Mouse (Mus musculus) C2C12 (cell line): ENCODE measurements at regions not wholly inside any gene's neighbourhood (a gene's known extent, or its start where the extent isn't known, plus 50 kb on each side); places are given as distances from the start of the nearest gene placed in this dataset.
"Not testable (repeated sequence)": the region's sequence is repeated elsewhere in the genome, so short reads cannot be mapped to it uniquely, and the experiment has no call there.

ENCODE experiments used
- H3K27me3 ChIP-seq: one replicate; pipeline ENCODE4 v1.6.1; 2011; ENCODE audit not compliant: control insufficient read depth, insufficient read depth, insufficient read length
- H3K36me3 ChIP-seq: one replicate; pipeline ENCODE4 v1.6.1; 2011; ENCODE audit not compliant: control insufficient read depth, insufficient read depth
- H3K4me3 ChIP-seq: one replicate; pipeline ENCODE4 v1.5.1; 2011; ENCODE audit warnings: mild to moderate bottlenecking, control low read depth; ENCODE audit not compliant: poor library complexity, insufficient read depth, severe bottlenecking
- H3K79me2 ChIP-seq: one replicate; pipeline ENCODE4 v1.6.1; 2011; ENCODE audit not compliant: control insufficient read depth, insufficient read depth
- H3K79me3 ChIP-seq: one replicate; pipeline ENCODE4 v1.6.1; 2011; ENCODE audit warnings: low read depth, control low read depth
- H3ac ChIP-seq: one replicate; pipeline ENCODE3; 2011; ENCODE audit warnings: low read depth; ENCODE audit not compliant: control insufficient read depth, insufficient read length
- CEBPB ChIP-seq: IDR thresholded peaks from one replicate; pipeline ENCODE4 v1.6.1; 2011; ENCODE audit warnings: low read depth, mild to moderate bottlenecking, control low read depth, moderate library complexity
- CTCF ChIP-seq: IDR thresholded peaks from one replicate; pipeline ENCODE4 v1.5.1; 2011; ENCODE audit not compliant: control insufficient read depth, insufficient read depth, insufficient read length
- FOSL1 ChIP-seq: IDR thresholded peaks from one replicate; pipeline ENCODE4 v1.8.0; 2011; ENCODE audit warnings: mild to moderate bottlenecking, low read length; ENCODE audit not compliant: poor library complexity, insufficient read depth, severe bottlenecking
- MAX ChIP-seq: IDR thresholded peaks from one replicate; pipeline ENCODE4 v1.6.1; 2011; ENCODE audit warnings: mild to moderate bottlenecking, control low read depth
- MYOD1 ChIP-seq: IDR thresholded peaks from one replicate; pipeline ENCODE4 v1.6.1; 2011; ENCODE audit warnings: low read depth; ENCODE audit not compliant: control insufficient read depth, insufficient read length
- MYOG ChIP-seq: IDR thresholded peaks from one replicate; pipeline ENCODE4 v1.6.1; 2011; ENCODE audit not compliant: control insufficient read depth, insufficient read length; ENCODE audit errors: extremely low read depth
- USF1 ChIP-seq: IDR thresholded peaks from one replicate; pipeline ENCODE4 v1.6.1; 2011; ENCODE audit warnings: low read depth, mild to moderate bottlenecking, control low read depth, moderate library complexity

GRCm38 (mm10) chr3:6984918-6985317, 364.7 kb upstream of the 1700008P02Rik start:
- TF ChIP-seq CTCF = no peak
- no peak for TF ChIP-seq MYOD1
- TF ChIP-seq FOSL1 = no peak
- TF ChIP-seq CEBPB = no peak
- no peak for TF ChIP-seq MYOG
- TF ChIP-seq MAX = no peak
- TF ChIP-seq USF1 = no peak
- Histone ChIP-seq H3ac (no peak overlapping the region), H3K4me3 (no peak overlapping the region), H3K79me2 (no peaks in the 10 kb centered on the region), H3K27me3 (no peaks in the 10 kb centered on the region), H3K79me3 (no peaks in the 10 kb centered on the region), H3K36me3 (no peaks in the 10 kb centered on the region)

DNA sequence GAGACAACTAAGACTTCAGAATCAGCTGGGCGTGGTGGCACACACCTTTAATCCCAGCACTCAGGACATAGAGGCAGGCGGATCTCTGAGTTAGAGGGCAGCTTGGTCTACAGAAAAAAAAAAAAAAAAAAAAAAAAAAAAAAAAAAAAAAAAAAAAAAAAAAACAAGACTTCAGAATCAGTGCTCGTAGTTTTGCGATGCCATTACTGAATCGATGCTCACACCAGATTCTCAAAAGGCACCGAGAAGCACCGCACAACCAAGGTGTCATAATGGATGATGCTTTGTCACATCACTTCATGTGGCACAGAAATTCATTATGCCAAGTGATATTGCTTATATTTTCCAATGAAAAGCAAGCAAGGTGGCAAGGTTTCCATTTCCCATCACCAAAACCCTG, 337.4 kb upstream of the 1700008P02Rik start:
- no peak overlapping the region for H3ac ChIP-seq
- no peaks in the 10 kb centered on the region for H3K36me3 ChIP-seq
- no peak overlapping the region for H3K4me3 ChIP-seq
- H3K79me2 ChIP-seq = no peaks in the 10 kb centered on the region
- TF ChIP-seq MYOD1 = no peak
- no peak for TF ChIP-seq MYOG
- TF ChIP-seq CTCF = no peak
- no peak for TF ChIP-seq MAX
- TF ChIP-seq FOSL1 = no peak
- no peak for TF ChIP-seq CEBPB
- no peak for TF ChIP-seq USF1
- H3K27me3 ChIP-seq = no peaks in the 10 kb centered on the region
- no peaks in the 10 kb centered on the region for H3K79me3 ChIP-seq

DNA sequence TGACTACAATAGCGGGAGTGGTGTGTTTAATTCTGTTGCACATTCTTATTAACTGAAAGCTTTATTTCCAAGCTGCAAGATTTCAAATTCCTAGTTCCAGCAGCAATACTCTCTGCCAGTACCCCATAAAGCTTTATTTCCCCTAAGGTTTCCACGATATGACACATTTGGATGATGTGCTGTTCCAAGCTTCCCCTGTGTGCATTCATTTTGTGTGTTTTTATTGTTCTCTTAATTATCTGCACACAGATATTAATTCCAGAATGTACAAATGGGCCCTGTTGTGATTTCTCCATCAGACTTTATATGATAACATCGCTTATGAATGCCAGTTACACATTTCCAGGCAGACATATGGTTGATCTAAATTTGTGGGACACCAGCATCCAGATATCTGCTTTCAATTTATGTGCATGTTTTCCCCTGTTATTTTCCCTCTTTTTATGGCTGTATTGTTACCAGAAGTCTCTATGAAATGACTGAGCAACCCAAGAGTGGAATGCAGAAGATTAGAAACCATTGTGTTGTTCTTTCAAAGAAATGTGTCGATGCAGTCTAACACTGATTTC, 312.4 kb upstream of the 1700008P02Rik start:
- no peak for TF ChIP-seq CEBPB
- TF ChIP-seq MYOG = no peak
- no peak for TF ChIP-seq CTCF
- no peak for TF ChIP-seq MAX
- Histone ChIP-seq H3K4me3 (no peak overlapping the region), H3K36me3 (no peaks in the 10 kb centered on the region), H3K27me3 (no peaks in the 10 kb centered on the region), H3K79me2 (no peaks in the 10 kb centered on the region), H3K79me3 (no peaks in the 10 kb centered on the region), H3ac (no peak overlapping the region)

- H3K27me3 ChIP-seq = no peaks in the 10 kb centered on the region
- no peak overlapping the region for H3K4me3 ChIP-seq
- H3K79me2 ChIP-seq = no peaks in the 10 kb centered on the region
- TF ChIP-seq CEBPB = no peak
- no peak for TF ChIP-seq FOSL1
- no peak for TF ChIP-seq MYOG
- no peak for TF ChIP-seq MAX
- no peak for TF ChIP-seq USF1
- TF ChIP-seq CTCF = no peak
- TF ChIP-seq MYOD1 = no peak
- no peak overlapping the region for H3ac ChIP-seq
- H3K36me3 ChIP-seq = no peaks in the 10 kb centered on the region
- H3K79me3 ChIP-seq = no peaks in the 10 kb centered on the region
Observed at GRCm38 (mm10) chr3:6926737-6927136, 306.5 kb upstream of the 1700008P02Rik start.

DNA sequence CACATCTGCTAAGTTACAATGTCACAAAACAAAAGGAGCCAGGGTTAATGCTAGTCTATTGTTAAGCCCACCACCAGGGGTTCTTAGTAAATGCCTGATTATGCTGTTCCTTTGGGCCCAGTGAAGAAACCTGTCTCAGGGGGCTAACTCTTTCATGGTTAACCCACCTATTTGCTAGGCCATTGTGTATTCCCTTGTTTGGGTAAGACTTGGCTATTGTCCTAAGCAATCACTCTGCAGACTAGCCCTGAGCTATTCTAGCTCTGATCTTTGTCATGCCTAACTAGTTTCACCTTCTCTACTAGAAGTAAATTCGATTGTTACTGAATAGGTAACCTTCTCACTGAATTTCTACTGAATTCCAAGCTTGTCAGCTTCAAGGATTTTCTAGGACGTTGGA, 302.4 kb upstream of the 1700008P02Rik start:
- not testable (repeated sequence) for H3K79me2 ChIP-seq, H3K79me3 ChIP-seq, H3K36me3 ChIP-seq

GRCm38 (mm10) chr3:6920253-6920652, 300.0 kb upstream of the 1700008P02Rik start:
- TF ChIP-seq MYOD1 (no peak), MYOG (no peak), CTCF (no peak), FOSL1 (no peak), CEBPB (no peak)
- Histone ChIP-seq H3ac (no peak overlapping the region), H3K79me3 (no peaks in the 10 kb centered on the region), H3K4me3 (no peak overlapping the region), H3K79me2 (no peaks in the 10 kb centered on the region), H3K36me3 (no peaks in the 10 kb centered on the region), H3K27me3 (no peaks in the 10 kb centered on the region)

More for the DNA sequence above, 302.4 kb upstream of the 1700008P02Rik start:
- H3K4me3 ChIP-seq, H3ac ChIP-seq, H3K27me3 ChIP-seq: not testable (repeated sequence)
